Mouse (Mus musculus) ovary, postnatal 36 days (tissue): ENCODE measurements around the gene Rbbp8nl.

ENCODE experiments used
- DNase-seq: peaks from one replicate; pipeline ENCODE4 v3.0.0; 2022; ENCODE audit warnings: low spot score, mixed read lengths

Gene Rbbp8nl

DNA sequence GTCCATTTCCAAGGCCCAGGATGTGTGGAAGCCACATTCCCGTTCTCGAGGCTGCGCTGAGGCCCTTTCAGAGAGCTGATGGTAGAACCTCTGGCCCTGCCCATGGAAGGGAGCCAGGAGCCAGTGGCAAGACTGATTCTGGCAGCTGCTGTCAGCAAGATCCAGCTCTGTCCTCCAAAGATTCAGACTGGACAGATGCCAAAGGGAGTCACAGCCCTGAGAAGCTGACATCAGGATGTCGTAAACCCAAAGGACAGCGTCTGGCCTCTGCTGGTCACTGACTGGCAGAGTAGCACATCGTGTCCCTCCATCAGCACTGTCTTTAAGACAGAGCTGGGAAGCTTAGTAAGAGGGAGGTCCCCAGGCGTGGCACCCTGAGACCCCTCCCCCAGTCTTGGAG is 61.1 kb downstream of the Rbbp8nl start:
- DNase-seq, result no peak

DNA sequence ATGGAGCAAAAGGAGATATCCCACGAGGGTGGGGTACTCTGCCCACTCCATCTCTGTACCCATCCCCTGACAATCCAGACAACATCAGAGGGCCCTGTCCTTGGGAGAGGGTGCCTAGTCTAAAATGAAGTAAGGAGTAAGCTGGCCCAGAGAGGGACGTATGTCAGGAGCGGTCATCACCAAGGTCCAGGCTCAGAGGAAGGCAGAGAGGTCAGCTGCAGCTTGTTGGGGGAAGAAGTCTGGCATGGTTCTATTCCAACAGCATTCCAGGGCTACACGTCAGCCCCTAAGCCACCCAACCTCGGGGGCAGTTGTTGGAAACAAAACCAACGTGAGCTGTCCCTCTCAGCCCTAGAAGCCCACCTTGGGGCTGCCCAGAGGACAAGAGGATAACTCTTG is 61.6 kb downstream of the Rbbp8nl start:
- no peak for DNase-seq
